Mouse (Mus musculus): ENCODE data around the gene Vamp5. TPM values are rescaled to one million over a fixed set of nuclear protein-coding genes. Genes with fewer than 3 reads are reported as not detected.
A peak's percentile ranks its signal among the peaks of the same experiment; 100 is the strongest.

Vamp5 gene
- polyA plus RNA-seq, 1 experiment from 2014 or later, result 31.0 TPM

- no peak for ATAC-seq (ENCODE audit: insufficient read depth)
- TF ChIP-seq CTCF (IDR thresholded peaks at IDR 0.05; ENCODE audit: low read depth), result no peak
Measured at GRCm38 (mm10) chr6:72366304-72366703, 14.0 kb downstream of the Vamp5 start.

GRCm38 (mm10) chr6:72364985-72365384, 15.3 kb downstream of the Vamp5 start:
- DNase-seq (no peak), ATAC-seq (ENCODE audit: insufficient read depth) (no peak)
- Histone ChIP-seq H3K27me3 (ENCODE audit: insufficient read depth, low read length) (no peaks in the 10 kb centered on the region), H3K9ac (no peak overlapping the region), H3K4me3 (ENCODE audit: low read depth, low read length) (no peak overlapping the region), H3K4me2 (no peak overlapping the region), H3K9me3 (ENCODE audit: low read depth, low read length) (no peaks in the 10 kb centered on the region), H3K4me1 (ENCODE audit: insufficient read depth) (0 out of 2 replicates have a peak, but pooled peaks cover 4% of the 10 kb centered on the region), H3K27ac (ENCODE audit: low read depth) (no peak overlapping the region), H3K36me3 (ENCODE audit: insufficient read depth) (peaks cover 6% of the 10 kb centered on the region; the same call in 1 of the 2 replicates)
- 68% methylated on average over 6 of the region's 6 CpGs for WGBS
- TF ChIP-seq CTCF (IDR thresholded peaks at IDR 0.05; ENCODE audit: low read depth), result no peak

More at GRCm38 (mm10) chr6:72366304-72366703, 14.0 kb downstream of the Vamp5 start:
- no peak for DNase-seq
- H3K27ac ChIP-seq (ENCODE audit: low read depth), result no peak overlapping the region
- no peak overlapping the region for H3K9ac ChIP-seq
- no peak overlapping the region for H3K4me3 ChIP-seq (ENCODE audit: low read depth, low read length)
- WGBS, result 69% methylated on average over 3 of the region's 3 CpGs
- H3K4me2 ChIP-seq, result no peak overlapping the region
- H3K9me3 ChIP-seq (ENCODE audit: low read depth, low read length), result no peaks in the 10 kb centered on the region
- 0 out of 2 replicates have a peak, but pooled peaks cover 7% of the 10 kb centered on the region for H3K4me1 ChIP-seq (ENCODE audit: insufficient read depth)
- no peaks in the 10 kb centered on the region for H3K27me3 ChIP-seq (ENCODE audit: insufficient read depth, low read length)
- no peaks in the 10 kb centered on the region for H3K36me3 ChIP-seq (ENCODE audit: insufficient read depth)

GRCm38 (mm10) chr6:72364009-72364408, 16.3 kb downstream of the Vamp5 start:
- Histone ChIP-seq H3K9ac (no peak overlapping the region), H3K9me3 (ENCODE audit: low read depth, low read length) (no peaks in the 10 kb centered on the region), H3K27me3 (ENCODE audit: insufficient read depth, low read length) (no peaks in the 10 kb centered on the region), H3K4me1 (ENCODE audit: insufficient read depth) (0 out of 2 replicates have a peak, but pooled peaks cover 4% of the 10 kb centered on the region), H3K4me2 (no peak overlapping the region), H3K27ac (ENCODE audit: low read depth) (no peak overlapping the region), H3K4me3 (ENCODE audit: low read depth, low read length) (no peak overlapping the region), H3K36me3 (ENCODE audit: insufficient read depth) (peaks cover 15% of the 10 kb centered on the region)
- DNase-seq (no peak), ATAC-seq (ENCODE audit: insufficient read depth) (no peak)
- 42% methylated on average over 7 of the region's 7 CpGs for WGBS
- no peak; the same call in 1 of the 2 replicates for TF ChIP-seq CTCF (IDR thresholded peaks at IDR 0.05; ENCODE audit: low read depth)

- WGBS, result under 1% methylated on average over 42 of the region's 42 CpGs
- Histone ChIP-seq H3K9ac (peak overlapping the region; percentile 78), H3K4me1 (ENCODE audit: insufficient read depth) (0 out of 2 replicates have a peak, but pooled peaks cover 4% of the 10 kb centered on the region), H3K27ac (ENCODE audit: low read depth) (peak overlapping the region; percentile 80), H3K36me3 (ENCODE audit: insufficient read depth) (peaks cover 28% of the 10 kb centered on the region), H3K4me3 (ENCODE audit: low read depth, low read length) (peak overlapping the region; percentile 82), H3K4me2 (peak overlapping the region; percentile 86), H3K27me3 (ENCODE audit: insufficient read depth, low read length) (no peaks in the 10 kb centered on the region), H3K9me3 (ENCODE audit: low read depth, low read length) (no peaks in the 10 kb centered on the region)
- DNase-seq (peak; percentile 98), ATAC-seq (ENCODE audit: insufficient read depth) (peak; percentile 98)
- peak; percentile 40 for TF ChIP-seq CTCF (IDR thresholded peaks at IDR 0.05; ENCODE audit: low read depth)
Measured at GRCm38 (mm10) chr6:72362132-72363028, 17.9 kb downstream of the Vamp5 start.

GRCm38 (mm10) chr6:72361121-72361551, 19.1 kb downstream of the Vamp5 start:
- Histone ChIP-seq H3K9ac (peak overlapping the region; percentile 78), H3K4me1 (ENCODE audit: insufficient read depth) (0 out of 2 replicates have a peak, but pooled peaks cover 4% of the 10 kb centered on the region), H3K9me3 (ENCODE audit: low read depth, low read length) (no peaks in the 10 kb centered on the region), H3K36me3 (ENCODE audit: insufficient read depth) (peaks cover 28% of the 10 kb centered on the region), H3K27ac (ENCODE audit: low read depth) (no peak overlapping the region), H3K4me2 (peak overlapping the region; percentile 86), H3K27me3 (ENCODE audit: insufficient read depth, low read length) (no peaks in the 10 kb centered on the region), H3K4me3 (ENCODE audit: low read depth, low read length) (peak overlapping the region; percentile 82)
- 45% methylated on average over 5 of the region's 5 CpGs for WGBS
- TF ChIP-seq CTCF (IDR thresholded peaks at IDR 0.05; ENCODE audit: low read depth), result no peak
- no peak for DNase-seq
- ATAC-seq (ENCODE audit: insufficient read depth), result no peak

GRCm38 (mm10) chr6:72360599-72360935, 19.7 kb downstream of the Vamp5 start:
- WGBS, result 45% methylated on average over 7 of the region's 7 CpGs
- TF ChIP-seq CTCF (IDR thresholded peaks at IDR 0.05; ENCODE audit: low read depth), result no peak
- Histone ChIP-seq H3K27ac (ENCODE audit: low read depth) (peak overlapping the region; percentile 25; the same call in 1 of the 2 replicates), H3K4me1 (ENCODE audit: insufficient read depth) (0 out of 2 replicates have a peak, but pooled peaks cover 4% of the 10 kb centered on the region), H3K4me3 (ENCODE audit: low read depth, low read length) (0 out of 2 replicates have a peak overlapping the region, but pooled peaks have one; percentile 1), H3K27me3 (ENCODE audit: insufficient read depth, low read length) (no peaks in the 10 kb centered on the region), H3K9me3 (ENCODE audit: low read depth, low read length) (no peaks in the 10 kb centered on the region), H3K9ac (no peak overlapping the region), H3K4me2 (peak overlapping the region; percentile 86), H3K36me3 (ENCODE audit: insufficient read depth) (peaks cover 28% of the 10 kb centered on the region)
- ATAC-seq (ENCODE audit: insufficient read depth) (peak; percentile 3; the same call in 1 of the 2 replicates), DNase-seq (peak; percentile 76)
